Mouse (Mus musculus) neural tube, embryonic 14.5 days (tissue): ENCODE results near the gene Irf5. TPM values are rescaled to one million over a fixed set of nuclear protein-coding genes. Genes with fewer than 3 reads are reported as not detected.

Experiments used
- ATAC-seq: fragments of 200-750 bp; cut with Nextera tagmentation; 2 replicates; pipeline ENCODE4 v1.8.0; 2017; ENCODE audit warnings: low read depth, mild to moderate bottlenecking, moderate TSS enrichment, moderate library complexity
- H3K27ac ChIP-seq: fragments of 300-500 bp; sonication (generic); 2 replicates; pipeline ENCODE4 v1.5.1; 2014; ENCODE audit warnings: low read depth, mild to moderate bottlenecking, control low read depth, low read length, moderate library complexity, mixed read lengths
- H3K27me3 ChIP-seq: fragments of 300-500 bp; sonication (generic); 2 replicates; pipeline ENCODE4 v1.6.1; 2014; ENCODE audit warnings: low read length; ENCODE audit not compliant: control insufficient read depth, insufficient read depth
- H3K36me3 ChIP-seq: fragments of 300-500 bp; sonication (generic); 2 replicates; pipeline ENCODE4 v1.6.1; 2014; ENCODE audit warnings: low read length, mixed read lengths; ENCODE audit not compliant: control insufficient read depth, insufficient read depth
- H3K4me1 ChIP-seq: fragments of 300-500 bp; sonication (generic); 2 replicates; pipeline ENCODE4 v1.6.1; 2014; ENCODE audit warnings: low read length; ENCODE audit not compliant: control insufficient read depth, insufficient read depth
- H3K4me2 ChIP-seq: fragments of 300-500 bp; sonication (generic); 2 replicates; pipeline ENCODE4 v1.6.1; 2014; ENCODE audit warnings: mild to moderate bottlenecking, low read depth, low read length, control low read depth
- H3K4me3 ChIP-seq: fragments of 300-500 bp; sonication (generic); 2 replicates; pipeline ENCODE4 v1.5.1; 2014; ENCODE audit warnings: low read depth, low read length, control low read depth, mixed read lengths
- H3K9ac ChIP-seq: fragments of 300-500 bp; sonication (generic); replicated peaks from 2 replicates; pipeline ENCODE4 v1.6.1; 2014; ENCODE audit warnings: low read depth, mild to moderate bottlenecking, control low read depth, low read length, mixed read lengths
- H3K9me3 ChIP-seq: fragments of 300-500 bp; sonication (generic); 2 replicates; pipeline ENCODE4 v1.6.1; 2016; ENCODE audit warnings: low read length; ENCODE audit not compliant: control insufficient read depth
- WGBS: fragments of 180-500 bp; shearing (Covaris S2); extraction: QIAGEN DNeasy Blood & Tissue Kit; methylation state at CpG from one replicate; pipeline ENCODE4 v1.1.7; 2014; 5-methylcytosine and 5-hydroxymethylcytosine counted together
- polyA plus RNA-seq: library from polyadenylated mRNA; unstranded; fragments of >200 nt; fragmentation: Nextera tagmentation; extraction: Ambion mirVana; gene quantifications from 2 replicates; pipeline ENCODE4 v1.2.1, GENCODE M21; 2014

Gene Irf5
- polyA plus RNA-seq, 1 experiment from 2014 or later, result 0.95 TPM

- Histone ChIP-seq H3K4me3 (no peak overlapping the region), H3K4me2 (no peak overlapping the region), H3K4me1 (no peaks in the 10 kb centered on the region), H3K9ac (no peak overlapping the region), H3K27me3 (peaks cover 5% of the 10 kb centered on the region), H3K27ac (no peak overlapping the region), H3K9me3 (no peaks in the 10 kb centered on the region), H3K36me3 (no peaks in the 10 kb centered on the region)
- ATAC-seq, result no peak
- WGBS, result 100% methylated on average over 1 of the region's 1 CpGs
These were observed 24.8 kb upstream of the Irf5 start for GRCm38 (mm10) chr6:29501599-29501998.

- no peak overlapping the region for H3K4me3 ChIP-seq
- no peaks in the 10 kb centered on the region for H3K36me3 ChIP-seq
- 88% methylated on average over 5 of the region's 5 CpGs for WGBS
- no peak overlapping the region for H3K4me2 ChIP-seq
- H3K9ac ChIP-seq, result no peak overlapping the region
- no peak for ATAC-seq
- peaks cover 7% of the 10 kb centered on the region; the same call in 1 of the 2 replicates for H3K4me1 ChIP-seq
- no peak overlapping the region for H3K27ac ChIP-seq
- no peaks in the 10 kb centered on the region for H3K9me3 ChIP-seq
- H3K27me3 ChIP-seq, result peaks cover 8% of the 10 kb centered on the region; the same call in 1 of the 2 replicates
These were observed 20.9 kb upstream of the Irf5 start for GRCm38 (mm10) chr6:29505493-29505892.

- peak overlapping the region; percentile 62 for H3K4me2 ChIP-seq
- H3K9ac ChIP-seq, result 0 out of 2 replicates have a peak overlapping the region, but pooled peaks have one; percentile 52
- H3K4me1 ChIP-seq, result peaks cover 7% of the 10 kb centered on the region; the same call in 1 of the 2 replicates
- peaks cover 8% of the 10 kb centered on the region; the same call in 1 of the 2 replicates for H3K27me3 ChIP-seq
- no peaks in the 10 kb centered on the region for H3K9me3 ChIP-seq
- no peak overlapping the region for H3K27ac ChIP-seq
- ATAC-seq, result peak; percentile 42; the same call in 1 of the 2 replicates
- H3K36me3 ChIP-seq, result no peaks in the 10 kb centered on the region
- WGBS, result 22% methylated on average over 8 of the region's 8 CpGs
- H3K4me3 ChIP-seq, result peak overlapping the region; percentile 42
These were observed 19.6 kb upstream of the Irf5 start for GRCm38 (mm10) chr6:29506834-29507233.

- peak within 1 kb of the TSS; percentile 62 for H3K4me2 ChIP-seq
These were observed 18.7 kb upstream of the Irf5 start, which contains the start of gene Kcp for GRCm38 (mm10) chr6:29507447-29508309. TSS of gene Kcp (minus strand) at chr6:29507952.

DNA sequence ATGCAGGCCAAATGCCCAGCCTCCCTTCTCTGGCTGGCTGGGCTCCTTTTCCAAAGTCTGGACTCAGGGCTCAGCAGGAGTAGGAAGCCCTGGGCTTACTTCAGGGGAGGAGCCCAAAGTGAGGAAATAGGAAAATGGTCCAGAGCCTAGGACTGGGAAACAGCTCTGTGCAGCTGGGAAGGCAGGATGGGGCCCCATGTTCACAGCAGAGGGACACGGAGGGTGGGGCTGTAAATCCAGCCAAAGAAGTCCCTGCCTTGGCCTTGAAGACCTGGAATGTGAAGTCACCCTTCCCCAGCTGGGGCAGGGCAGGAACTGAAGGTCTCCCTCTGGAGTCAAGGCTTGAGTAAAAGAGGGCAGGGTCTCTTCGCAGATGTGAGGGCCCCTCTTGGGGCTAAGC lies 17.3 kb upstream of the Irf5 start:
- peaks cover 8% of the 10 kb centered on the region; the same call in 1 of the 2 replicates for H3K27me3 ChIP-seq
- no peak overlapping the region for H3K4me3 ChIP-seq
- H3K9me3 ChIP-seq, result no peaks in the 10 kb centered on the region
- no peak for ATAC-seq
- peaks cover 13% of the 10 kb centered on the region; the same call in 1 of the 2 replicates for H3K4me1 ChIP-seq
- no peak overlapping the region for H3K4me2 ChIP-seq
- H3K36me3 ChIP-seq, result no peaks in the 10 kb centered on the region
- H3K9ac ChIP-seq, result no peak overlapping the region
- H3K27ac ChIP-seq, result 0 out of 2 replicates have a peak overlapping the region, but pooled peaks have one; percentile 16
- 38% methylated on average over 2 of the region's 2 CpGs for WGBS

More at GRCm38 (mm10) chr6:29507447-29508309, 18.7 kb upstream of the Irf5 start, which contains the start of gene Kcp:
- WGBS, result under 1% methylated on average over 46 of the region's 47 CpGs
- Histone ChIP-seq H3K4me3 (peak within 1 kb of the TSS; percentile 42), H3K27me3 (peaks cover 8% of the 10 kb centered on the region; the same call in 1 of the 2 replicates), H3K27ac (no peak within 1 kb of the TSS), H3K36me3 (no peaks in the 10 kb centered on the region), H3K9me3 (no peaks in the 10 kb centered on the region), H3K9ac (peak within 1 kb of the TSS; percentile 52), H3K4me1 (peaks cover 7% of the 10 kb centered on the region; the same call in 1 of the 2 replicates)
- peak; percentile 68 for ATAC-seq

- 0% methylated on average over 11 of the region's 11 CpGs for WGBS
- H3K9ac ChIP-seq, result peak overlapping the region; percentile 18; the same call in 1 of the 2 replicates
- 0 out of 2 replicates have a peak, but pooled peaks cover 6% of the 10 kb centered on the region for H3K4me1 ChIP-seq
- H3K27me3 ChIP-seq, result peaks cover 8% of the 10 kb centered on the region; the same call in 1 of the 2 replicates
- peak overlapping the region; percentile 40 for H3K4me2 ChIP-seq
- no peak overlapping the region for H3K4me3 ChIP-seq
- peak; percentile 72 for ATAC-seq
- no peaks in the 10 kb centered on the region for H3K9me3 ChIP-seq
- H3K36me3 ChIP-seq, result no peaks in the 10 kb centered on the region
- H3K27ac ChIP-seq, result 0 out of 2 replicates have a peak overlapping the region, but pooled peaks have one; percentile 34
These were observed 13.1 kb upstream of the Irf5 start for GRCm38 (mm10) chr6:29513284-29513683.

DNA sequence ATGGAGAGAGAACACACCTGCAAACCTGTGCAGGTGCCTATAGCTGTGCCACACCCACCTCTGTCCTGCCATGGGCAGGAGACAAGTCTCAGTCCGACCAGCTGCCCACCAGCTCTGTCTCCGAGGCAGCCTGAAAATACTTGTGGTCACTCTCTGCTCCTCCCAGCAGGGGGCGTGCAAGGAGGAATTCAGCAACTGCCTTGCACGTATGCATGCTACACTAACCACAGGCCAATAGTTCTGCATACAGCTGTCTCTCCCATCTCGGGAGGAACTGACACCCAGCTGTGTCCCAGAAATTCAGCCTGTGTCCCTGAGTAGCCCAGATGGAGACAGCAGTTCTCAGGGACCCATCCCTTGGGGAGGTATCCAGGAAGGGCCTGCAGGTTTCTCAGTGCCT lies 9.3 kb upstream of the Irf5 start:
- Histone ChIP-seq H3K9ac (no peak overlapping the region), H3K27me3 (no peaks in the 10 kb centered on the region), H3K36me3 (no peaks in the 10 kb centered on the region), H3K27ac (no peak overlapping the region), H3K4me1 (0 out of 2 replicates have a peak, but pooled peaks cover 6% of the 10 kb centered on the region), H3K4me3 (no peak overlapping the region), H3K9me3 (no peaks in the 10 kb centered on the region), H3K4me2 (no peak overlapping the region)
- WGBS, result 7% methylated on average over 5 of the region's 5 CpGs
- ATAC-seq, result peak; percentile 35; the same call in 1 of the 2 replicates

GRCm38 (mm10) chr6:29522626-29523300 lies 3.7 kb upstream of the Irf5 start:
- Histone ChIP-seq H3K9me3 (no peaks in the 10 kb centered on the region), H3K4me1 (peaks cover 11% of the 10 kb centered on the region), H3K4me2 (no peak overlapping the region), H3K9ac (no peak overlapping the region), H3K36me3 (no peaks in the 10 kb centered on the region), H3K4me3 (no peak overlapping the region), H3K27ac (no peak overlapping the region), H3K27me3 (peaks cover 12% of the 10 kb centered on the region)
- 82% methylated on average over 6 of the region's 6 CpGs for WGBS
- no peak for ATAC-seq
